Mouse (Mus musculus) ES-Bruce4 (cell line): Measurements from ENCODE around the gene Nisch. TPM values are rescaled to one million over a fixed set of nuclear protein-coding genes. Genes with fewer than 3 reads are reported as not detected.
A peak's percentile ranks its signal among the peaks of the same experiment; 100 is the strongest.

ENCODE experiments used
- H3K27ac ChIP-seq: 2 replicates; pipeline ENCODE4 v1.5.1; 2012; ENCODE audit warnings: low read length, inconsistent platforms; ENCODE audit not compliant: insufficient read depth
- H3K27me3 ChIP-seq: 2 replicates; pipeline ENCODE4 v1.6.1; 2012; ENCODE audit warnings: mild to moderate bottlenecking, low read length, inconsistent platforms; ENCODE audit not compliant: control insufficient read depth, poor library complexity, insufficient read depth, severe bottlenecking
- H3K36me3 ChIP-seq: 2 replicates; pipeline ENCODE4 v1.6.1; 2012; ENCODE audit warnings: inconsistent platforms, mild to moderate bottlenecking, low read length, moderate library complexity; ENCODE audit not compliant: control insufficient read depth, poor library complexity, insufficient read depth, severe bottlenecking
- H3K4me1 ChIP-seq: one replicate; pipeline ENCODE4 v1.8.1; 2011; ENCODE audit warnings: low read length; ENCODE audit not compliant: control insufficient read depth, insufficient read depth
- H3K4me3 ChIP-seq: 2 replicates; pipeline ENCODE4 v1.5.1; 2011; ENCODE audit warnings: low read depth, mild to moderate bottlenecking, low read length
- H3K9ac ChIP-seq: 2 replicates; pipeline ENCODE4 v1.6.1; 2012; ENCODE audit warnings: low read depth, mild to moderate bottlenecking, inconsistent platforms; ENCODE audit not compliant: poor library complexity, severe bottlenecking
- H3K9me3 ChIP-seq: replicated peaks from 2 replicates; pipeline ENCODE4 v1.6.1; 2012; ENCODE audit warnings: mild to moderate bottlenecking, low read length, inconsistent platforms; ENCODE audit not compliant: control insufficient read depth, poor library complexity, insufficient read depth, severe bottlenecking
- CTCF ChIP-seq: IDR thresholded peaks from one replicate; pipeline ENCODE4 v1.8.1; 2011; ENCODE audit warnings: low read depth, low read length
- EP300 ChIP-seq: IDR thresholded peaks from 2 replicates; pipeline ENCODE4 v1.6.1; 2011; ENCODE audit warnings: low read depth, low read length; ENCODE audit not compliant: insufficient read depth
- POLR2A ChIP-seq: IDR thresholded peaks from one replicate; pipeline ENCODE4 v1.8.1; 2011; ENCODE audit warnings: low read length; ENCODE audit not compliant: insufficient read depth
- polyA plus RNA-seq: library from polyadenylated mRNA; stranded (reverse); fragments of >200 nt; gene quantifications from 2 replicates; pipeline ENCODE4 v1.2.4, GENCODE M21; 2011; ENCODE audit warnings: low read depth; ENCODE audit not compliant: missing spikeins, insufficient read depth, insufficient read length

Gene Nisch
- polyA plus RNA-seq, 1 experiment: 335 TPM

DNA sequence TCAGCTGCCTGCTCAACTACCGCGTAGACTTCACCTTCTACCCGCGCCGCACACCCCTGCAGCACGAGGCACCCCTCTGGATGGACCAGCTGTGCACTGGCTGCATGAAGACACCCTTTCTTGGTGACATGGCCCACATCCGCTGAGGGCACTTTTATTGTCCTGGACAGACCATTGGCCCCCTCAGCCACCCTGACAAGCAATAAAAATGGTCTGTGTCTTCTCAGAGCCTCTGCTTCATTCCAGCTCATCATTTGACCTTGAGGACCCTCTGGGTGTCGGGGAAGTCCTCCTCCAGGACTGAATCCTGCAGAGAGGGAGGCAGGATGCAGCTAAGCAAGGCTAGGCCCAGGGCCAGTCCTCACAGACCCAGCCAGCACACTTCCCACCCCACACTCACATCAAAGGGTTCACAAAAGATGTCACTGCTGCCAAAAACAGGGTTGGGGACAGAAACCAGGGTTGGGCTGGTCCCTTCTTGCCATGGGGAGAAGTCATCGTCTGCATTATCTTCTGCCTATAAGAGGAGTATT, 77.8 kb downstream of the Nisch start:
- Histone ChIP-seq H3K27ac (no peak overlapping the region), H3K4me1 (peaks cover 7% of the 10 kb centered on the region), H3K4me3 (0 out of 2 replicates have a peak overlapping the region, but pooled peaks have one; percentile 10), H3K27me3 (no peaks in the 10 kb centered on the region), H3K9ac (no peak overlapping the region), H3K36me3 (peaks cover 11% of the 10 kb centered on the region; the same call in 1 of the 2 replicates), H3K9me3 (no peaks in the 10 kb centered on the region)
- TF ChIP-seq POLR2A: no peak
- no peak for TF ChIP-seq EP300
- no peak for TF ChIP-seq CTCF

DNA sequence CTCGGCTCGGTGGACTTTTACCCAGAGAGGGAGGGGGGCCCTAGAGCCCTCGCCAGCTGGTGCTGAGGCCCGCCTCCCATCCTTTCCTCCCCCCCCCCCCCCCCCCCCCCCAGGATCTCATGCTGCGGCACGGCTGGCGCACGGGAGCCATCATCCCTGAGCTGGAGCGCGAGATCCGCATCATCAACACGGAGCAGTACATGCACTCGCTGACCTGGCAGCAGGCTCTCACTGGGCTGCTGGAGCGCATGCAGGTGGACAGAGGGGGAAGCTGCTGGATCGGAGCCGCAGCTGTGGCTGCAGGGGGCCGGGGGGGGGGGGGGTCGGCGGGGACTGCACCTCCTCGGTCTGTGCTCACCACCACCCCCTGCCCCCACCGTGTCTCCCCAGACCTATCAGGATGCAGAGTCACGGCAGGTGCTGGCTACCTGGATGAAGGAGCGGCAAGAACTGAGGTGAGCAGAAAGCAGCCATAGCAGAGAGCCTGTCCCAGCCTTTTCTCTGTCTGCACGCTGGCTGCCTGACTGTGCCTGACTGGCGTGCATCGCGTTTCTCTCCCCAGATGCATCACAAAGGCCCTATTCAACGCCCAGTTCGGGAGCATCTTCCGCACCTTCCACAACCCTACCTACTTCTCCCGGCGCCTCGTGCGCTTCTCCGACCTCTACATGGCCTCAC, 78.4 kb downstream of the Nisch start:
- 0 out of 2 replicates have a peak overlapping the region, but pooled peaks have one; percentile 9 for H3K9ac ChIP-seq
- H3K36me3 ChIP-seq: peaks cover 11% of the 10 kb centered on the region; the same call in 1 of the 2 replicates
- peaks cover 7% of the 10 kb centered on the region for H3K4me1 ChIP-seq
- TF ChIP-seq EP300: no peak
- no peak for TF ChIP-seq CTCF
- no peak for TF ChIP-seq POLR2A
- no peaks in the 10 kb centered on the region for H3K9me3 ChIP-seq
- no peaks in the 10 kb centered on the region for H3K27me3 ChIP-seq
- H3K4me3 ChIP-seq: peak overlapping the region; percentile 24
- H3K27ac ChIP-seq: no peak overlapping the region

DNA sequence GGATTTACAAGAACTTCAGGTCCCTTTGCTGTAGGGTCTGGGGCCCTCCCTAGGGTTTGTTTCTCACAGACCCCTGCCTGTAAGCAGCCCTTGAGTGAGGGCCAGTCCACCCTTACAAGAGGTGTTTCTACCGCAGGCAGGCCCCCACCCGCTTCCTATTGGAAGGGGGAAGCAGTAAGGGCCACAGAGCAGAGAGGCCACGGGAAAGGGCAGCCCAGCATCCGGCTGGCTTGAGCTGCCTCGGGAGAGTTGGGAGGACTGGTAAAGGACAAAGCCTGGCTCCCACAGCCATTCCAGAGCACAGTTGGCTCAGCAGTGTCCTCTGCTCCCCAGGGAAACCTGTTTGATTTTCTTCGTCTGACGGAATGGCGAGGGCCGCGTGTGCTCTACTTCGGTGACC, 79.0 kb downstream of the Nisch start:
- Histone ChIP-seq H3K4me3 (0 out of 2 replicates have a peak overlapping the region, but pooled peaks have one; percentile 11), H3K36me3 (peaks cover 11% of the 10 kb centered on the region; the same call in 1 of the 2 replicates), H3K4me1 (peaks cover 7% of the 10 kb centered on the region), H3K9ac (peak overlapping the region; percentile 9; the same call in 1 of the 2 replicates), H3K27ac (no peak overlapping the region), H3K9me3 (no peaks in the 10 kb centered on the region), H3K27me3 (no peaks in the 10 kb centered on the region)
- TF ChIP-seq CTCF: no peak
- TF ChIP-seq POLR2A: no peak

DNA sequence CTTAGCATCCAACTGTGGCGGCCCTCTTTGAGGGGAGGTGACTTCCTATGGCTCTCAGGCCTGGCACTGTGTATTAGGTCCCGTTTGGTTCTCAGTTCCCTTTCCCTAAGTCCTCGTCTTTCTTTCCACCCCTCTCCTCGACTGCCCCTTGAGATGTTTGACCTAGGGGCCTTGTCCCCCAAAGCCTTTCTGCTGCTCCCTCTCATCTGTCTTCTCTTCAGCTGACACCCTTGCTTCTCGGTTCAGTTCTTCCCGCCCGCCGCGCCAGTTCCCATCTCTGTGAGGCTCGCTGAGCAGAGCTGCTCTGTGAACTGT, 79.5 kb downstream of the Nisch start:
- no peaks in the 10 kb centered on the region for H3K27me3 ChIP-seq
- H3K36me3 ChIP-seq: peaks cover 11% of the 10 kb centered on the region; the same call in 1 of the 2 replicates
- H3K9ac ChIP-seq: no peak overlapping the region
- peaks cover 7% of the 10 kb centered on the region for H3K4me1 ChIP-seq
- H3K27ac ChIP-seq: no peak overlapping the region
- no peak overlapping the region for H3K4me3 ChIP-seq
- H3K9me3 ChIP-seq: no peaks in the 10 kb centered on the region
- TF ChIP-seq POLR2A (no peak), CTCF (no peak), EP300 (no peak)

DNA sequence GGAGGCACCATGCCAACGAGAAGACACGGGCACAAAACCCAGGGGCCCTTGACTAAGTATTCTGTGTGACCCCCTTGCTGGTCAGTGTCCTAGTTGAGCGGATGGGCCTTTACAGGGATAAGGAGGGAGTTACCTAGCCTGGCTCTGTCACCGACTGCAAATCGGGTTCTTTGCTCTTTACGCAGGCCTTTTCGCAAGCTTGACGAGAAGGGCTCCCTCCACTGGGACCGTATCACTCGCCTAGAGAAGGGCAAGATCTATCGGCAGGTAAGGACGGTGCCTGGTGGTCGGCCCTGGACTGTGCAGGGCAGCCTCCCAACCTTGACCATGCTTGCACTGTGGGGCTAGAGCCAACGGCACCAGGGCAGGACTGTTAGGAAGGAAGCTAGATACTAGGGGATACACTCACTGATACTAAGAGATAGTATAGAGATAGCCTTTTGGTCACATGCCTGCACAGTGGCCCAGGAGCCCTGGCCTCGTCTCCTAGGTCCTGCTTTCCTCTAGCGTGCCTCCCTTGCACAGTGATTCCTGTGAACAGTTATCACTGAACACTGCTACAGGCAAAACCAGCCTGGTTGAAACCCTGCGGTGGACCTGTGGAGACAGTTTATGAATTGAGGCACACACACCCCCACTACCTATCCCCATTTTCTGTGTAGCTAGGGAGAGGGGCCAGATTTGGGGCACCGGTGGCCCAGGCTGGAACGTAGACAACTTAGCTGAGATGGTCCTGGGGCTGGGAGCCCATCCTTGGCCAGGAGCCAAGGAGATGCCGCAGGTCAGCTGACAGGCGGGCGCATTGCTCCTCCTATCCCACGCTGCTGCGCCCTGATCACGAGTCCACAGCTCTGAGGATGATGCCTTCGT, 80.1 kb downstream of the Nisch start:
- H3K9ac ChIP-seq: no peak overlapping the region
- no peaks in the 10 kb centered on the region for H3K27me3 ChIP-seq
- H3K36me3 ChIP-seq: peaks cover 11% of the 10 kb centered on the region; the same call in 1 of the 2 replicates
- H3K27ac ChIP-seq: no peak overlapping the region
- H3K9me3 ChIP-seq: no peaks in the 10 kb centered on the region
- no peak for TF ChIP-seq CTCF
- H3K4me3 ChIP-seq: no peak overlapping the region
- peaks cover 7% of the 10 kb centered on the region for H3K4me1 ChIP-seq
